Mouse (Mus musculus): ENCODE data around the gene Snai3.

The Snai3 gene

DNA sequence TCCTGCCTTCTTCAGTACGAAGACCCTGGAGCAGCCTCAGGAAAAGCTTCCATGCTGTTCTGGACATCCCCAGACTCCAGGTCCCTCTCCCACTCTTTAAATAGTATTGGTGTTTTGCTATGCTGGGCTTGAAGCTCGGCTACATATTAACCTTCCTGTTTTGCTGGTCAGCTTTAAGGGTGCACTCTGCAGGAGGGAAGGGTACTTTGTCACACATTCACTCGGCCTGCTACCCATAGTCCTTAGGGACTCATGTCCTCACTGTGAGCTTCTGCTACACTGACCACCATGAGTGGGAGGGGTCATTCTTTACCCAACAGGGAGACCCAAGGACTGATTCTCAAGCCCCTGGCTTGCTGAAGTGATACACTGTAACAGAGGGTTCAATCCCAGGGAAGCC is 29.9 kb downstream of the Snai3 start:
- no peak for DNase-seq (ENCODE audit: low spot score in 2 of 2)

DNA sequence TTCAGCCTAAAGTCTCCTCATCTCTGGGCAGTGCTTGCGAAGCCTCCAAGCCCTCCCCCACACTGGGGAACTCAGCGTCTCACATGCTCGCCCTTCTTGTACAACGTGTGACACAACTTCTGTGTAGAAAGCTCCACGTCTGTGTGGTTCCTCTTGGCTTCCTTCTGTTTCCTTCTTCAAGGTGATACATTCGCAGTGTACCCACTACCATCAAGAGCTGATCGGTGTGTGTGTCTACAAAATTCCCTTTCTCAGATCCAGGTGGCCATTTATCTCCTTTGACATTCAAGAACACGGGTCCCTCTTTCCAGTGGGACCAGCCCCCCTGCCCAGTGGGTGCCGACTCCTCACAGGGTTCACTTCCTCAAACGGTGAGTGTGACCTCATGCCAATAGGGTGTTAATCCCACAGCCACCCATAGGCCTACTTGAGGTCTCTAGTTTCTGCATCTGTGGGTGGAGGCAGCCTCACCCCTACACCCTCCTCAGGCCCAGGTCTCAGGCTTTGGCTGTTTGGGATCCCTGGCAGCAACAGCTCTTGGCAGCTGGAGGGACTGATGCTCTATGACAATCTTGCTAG is 30.4 kb downstream of the Snai3 start:
- DNase-seq (ENCODE audit: low spot score in 2 of 2): no peak

DNA sequence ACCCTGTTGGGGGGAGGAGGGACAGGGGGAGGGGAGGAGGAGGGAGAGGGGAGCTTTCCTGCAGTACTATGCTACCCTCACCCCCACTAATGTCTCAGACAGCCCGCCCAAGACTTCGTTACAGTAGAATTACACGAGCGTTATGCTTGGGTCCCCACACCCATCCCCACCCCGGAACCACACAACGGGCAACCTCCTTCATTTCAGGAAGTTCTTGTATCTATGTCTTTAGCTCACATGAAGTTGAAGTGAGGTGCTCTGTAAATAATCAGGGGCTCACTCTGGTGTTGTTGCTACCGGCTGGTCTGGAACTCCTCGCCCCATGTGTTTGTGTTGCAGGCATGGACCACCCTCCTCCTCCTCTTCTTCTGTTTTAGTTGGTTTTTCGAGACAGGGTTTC is 32.4 kb downstream of the Snai3 start:
- no peak for DNase-seq (ENCODE audit: low spot score in 2 of 2)

DNA sequence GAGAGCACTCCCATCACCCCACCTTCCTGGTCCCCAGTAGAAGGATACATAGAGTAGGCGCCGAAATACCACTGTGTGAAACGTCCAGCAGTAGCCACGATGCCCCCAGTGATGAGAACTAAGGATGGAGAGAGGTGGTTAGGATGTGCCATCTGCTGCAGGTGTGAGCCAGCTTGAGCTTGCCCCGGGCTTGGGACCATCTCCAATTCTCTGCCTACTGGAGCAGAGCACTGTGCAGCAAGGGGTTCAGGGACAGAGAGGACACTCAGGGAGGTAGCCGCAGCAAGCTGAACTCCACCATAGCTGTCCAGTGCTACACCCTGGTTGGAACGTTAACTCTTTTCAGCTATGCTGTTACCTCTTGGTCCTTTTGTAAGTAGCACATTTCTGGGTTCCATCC is 32.9 kb downstream of the Snai3 start:
- DNase-seq (ENCODE audit: low spot score in 2 of 2): no peak

DNA sequence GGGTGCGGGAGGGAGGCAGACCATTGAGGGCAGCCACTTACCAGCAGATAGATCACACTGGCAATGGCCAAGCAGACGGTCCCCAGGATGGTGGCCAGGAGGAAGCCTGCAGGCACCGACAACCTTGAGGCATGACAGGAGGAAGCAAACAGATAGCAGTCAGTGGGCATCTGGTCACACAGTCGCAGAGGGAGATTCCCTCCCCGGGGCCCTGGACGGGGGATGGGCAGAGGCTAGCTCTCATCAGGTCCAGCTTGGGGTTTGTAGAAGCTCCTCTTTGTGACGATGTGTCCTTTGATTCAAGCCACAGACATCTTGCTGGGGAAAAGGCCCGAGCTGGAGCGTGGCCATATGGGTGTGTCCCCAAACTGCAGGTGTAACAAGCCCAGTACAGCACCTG is 34.4 kb downstream of the Snai3 start:
- DNase-seq (ENCODE audit: low spot score in 2 of 2): no peak

DNA sequence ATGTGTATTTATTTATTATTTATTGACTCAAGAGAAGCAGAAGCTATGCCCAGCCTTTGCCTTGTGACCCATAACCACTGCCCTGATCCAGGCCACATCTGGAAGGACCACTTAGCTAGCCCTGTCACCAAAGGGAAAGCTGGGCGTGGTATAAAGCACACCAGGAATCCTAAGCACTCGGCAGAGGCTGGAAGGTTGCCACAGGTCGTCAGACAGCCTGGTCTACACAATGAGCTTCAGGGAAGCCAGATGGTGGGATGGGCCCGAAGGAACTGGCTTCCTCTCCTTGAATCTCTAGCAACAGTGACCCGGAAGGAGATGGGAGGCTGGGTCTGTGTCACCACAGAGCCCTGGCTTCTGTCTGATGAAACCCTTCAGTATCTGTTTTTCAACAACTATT is 36.9 kb downstream of the Snai3 start:
- DNase-seq (ENCODE audit: low spot score in 2 of 2): no peak

DNA sequence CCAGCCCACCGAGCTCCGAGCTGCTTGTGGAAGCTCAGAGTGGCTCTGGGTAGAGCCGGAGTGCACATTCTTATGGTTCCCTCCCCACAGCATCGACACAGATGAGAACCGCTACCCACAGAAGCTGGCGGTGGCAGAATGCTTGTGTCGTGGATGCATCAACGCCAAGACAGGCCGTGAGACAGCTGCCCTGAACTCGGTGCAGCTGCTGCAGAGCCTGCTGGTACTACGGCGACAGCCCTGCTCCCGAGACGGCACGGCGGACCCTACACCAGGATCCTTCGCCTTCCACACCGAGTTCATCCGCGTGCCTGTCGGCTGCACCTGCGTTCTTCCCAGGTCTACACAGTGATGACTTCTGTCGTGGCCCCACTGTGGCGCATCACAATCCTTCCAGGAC is 37.3 kb downstream of the Snai3 start:
- DNase-seq (ENCODE audit: low spot score in 2 of 2): no peak

DNA sequence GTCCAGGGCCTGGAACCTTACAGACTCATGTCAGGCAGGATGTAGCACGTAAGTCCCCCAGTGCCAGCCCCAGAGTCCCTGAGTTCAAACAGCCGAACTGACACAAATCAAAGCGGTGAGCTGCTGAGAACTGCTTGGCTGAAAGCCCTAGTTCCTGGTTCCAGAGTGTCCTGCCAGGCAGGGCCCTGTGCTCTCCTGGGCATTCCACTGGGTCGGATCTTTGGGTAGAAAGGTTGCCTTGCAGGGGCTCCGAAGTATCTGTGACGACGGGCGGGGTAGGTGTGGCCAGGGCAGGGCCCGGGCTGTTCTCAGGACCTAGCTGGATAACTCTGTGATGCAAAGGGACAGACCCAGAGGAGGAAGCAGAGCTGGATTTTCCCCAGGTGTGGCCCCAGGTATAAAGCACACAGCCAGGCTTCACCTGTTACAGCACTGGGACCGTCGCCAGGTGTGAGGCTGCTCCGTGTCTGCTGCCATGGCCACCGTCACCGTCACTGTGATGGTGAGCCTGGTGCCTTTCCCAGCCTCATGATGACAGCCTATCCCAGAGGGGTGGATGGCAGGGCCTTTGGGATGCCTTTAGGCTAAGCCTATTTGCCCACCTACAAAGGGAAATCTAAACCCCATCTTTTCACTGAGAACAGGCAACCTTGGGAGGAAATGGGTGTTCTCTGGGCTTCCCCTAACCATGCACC is 39.0 kb downstream of the Snai3 start, which contains the start of gene Il17c:
Gene Il17c, plus strand, starts transcription at position 645 of the 695 bp plus-strand sequence.
- no peak for DNase-seq (ENCODE audit: low spot score in 2 of 2)

DNA sequence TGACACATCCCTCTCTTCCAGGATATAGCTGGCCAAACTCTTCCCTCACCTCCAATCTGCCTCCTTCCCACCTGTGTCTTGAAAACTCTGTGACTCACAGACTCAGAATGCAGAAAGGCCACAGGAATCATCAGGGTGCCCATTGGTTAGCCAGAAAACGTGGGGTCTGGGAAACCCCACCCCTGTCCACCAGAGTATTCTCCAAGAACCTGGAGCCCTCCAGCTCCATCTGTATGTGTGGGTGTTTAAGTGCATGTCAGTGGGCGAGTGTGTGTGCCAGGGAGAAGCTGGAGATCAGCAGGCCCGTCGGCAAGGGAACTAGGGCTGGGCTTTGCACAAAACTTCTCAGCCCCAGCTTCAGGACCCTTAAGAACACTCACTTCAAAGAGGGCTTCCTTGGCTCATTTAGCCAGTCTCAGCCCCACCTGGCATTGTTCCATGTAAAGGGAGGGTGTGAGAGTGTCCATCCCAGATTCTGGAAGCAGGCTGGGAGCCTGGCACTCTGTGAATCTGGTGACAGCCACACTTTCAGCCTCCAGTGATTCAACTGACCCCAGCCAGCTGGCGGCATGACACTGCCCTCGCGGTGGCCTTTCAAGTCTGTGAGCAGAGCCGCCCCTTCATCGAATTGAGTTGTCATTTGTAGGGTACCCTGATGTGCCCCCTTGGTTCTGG is 40.5 kb downstream of the Snai3 start:
- DNase-seq (ENCODE audit: low spot score in 2 of 2): no peak

DNA sequence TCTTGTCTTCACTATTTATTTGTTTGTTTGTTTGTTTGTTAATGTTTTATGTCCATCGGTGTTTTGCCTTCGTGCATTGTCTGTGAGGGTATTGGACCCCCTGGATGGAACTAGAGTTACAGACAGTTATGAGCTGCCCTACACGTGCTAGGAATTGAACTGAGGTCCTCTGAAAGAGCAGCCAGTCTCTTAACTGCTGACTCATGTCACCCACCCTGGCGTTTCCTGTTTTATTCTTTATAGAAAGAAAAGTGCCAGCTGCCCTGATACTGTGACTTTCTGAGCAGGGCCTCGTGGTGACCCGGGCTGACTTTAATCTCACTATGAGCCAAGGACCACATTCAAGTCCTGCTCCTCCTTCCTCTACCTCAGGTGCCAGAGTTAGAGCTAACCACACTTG is 45.0 kb downstream of the Snai3 start:
- no peak for DNase-seq (ENCODE audit: low spot score in 2 of 2)

DNA sequence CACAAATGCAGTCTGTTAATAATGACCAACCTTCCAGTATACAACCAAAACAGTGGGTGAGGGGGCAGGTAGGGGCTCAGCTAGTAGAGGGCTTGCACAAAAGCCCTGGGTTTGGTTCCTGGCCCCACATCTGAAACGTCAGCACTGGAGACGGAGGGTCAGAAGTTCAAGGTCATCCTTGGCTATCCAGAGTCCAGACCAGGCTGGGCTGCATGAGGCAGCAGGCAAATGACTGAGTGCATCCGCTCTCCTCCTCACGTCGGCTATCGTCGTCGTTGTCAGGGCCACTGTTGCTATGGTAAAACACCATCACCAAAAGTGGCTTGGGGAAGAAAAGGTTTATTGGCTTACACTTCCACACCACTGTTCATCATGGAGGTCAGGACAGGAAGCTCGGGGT is 46.2 kb downstream of the Snai3 start:
- DNase-seq (ENCODE audit: low spot score in 2 of 2): no peak

DNA sequence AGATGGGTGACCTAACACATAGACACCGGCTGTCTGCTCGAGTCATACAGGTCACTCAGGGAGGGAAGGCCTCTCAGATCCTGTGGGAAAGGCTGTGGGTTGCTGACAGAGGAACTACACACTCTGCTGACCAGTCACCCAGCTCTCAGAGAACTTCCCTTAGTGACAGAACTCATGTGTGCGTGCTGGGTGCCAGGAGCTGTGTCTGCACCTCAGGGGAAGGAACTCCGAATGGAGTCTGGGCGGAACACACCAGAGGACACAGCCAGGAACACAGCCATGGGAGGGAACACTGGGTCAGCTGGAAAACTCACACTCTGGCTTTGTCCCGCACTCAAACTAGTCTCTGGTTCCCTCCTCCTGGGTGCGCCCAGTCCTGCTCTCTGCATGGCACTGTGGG is 52.9 kb downstream of the Snai3 start:
- DNase-seq (ENCODE audit: low spot score in 2 of 2): no peak

DNA sequence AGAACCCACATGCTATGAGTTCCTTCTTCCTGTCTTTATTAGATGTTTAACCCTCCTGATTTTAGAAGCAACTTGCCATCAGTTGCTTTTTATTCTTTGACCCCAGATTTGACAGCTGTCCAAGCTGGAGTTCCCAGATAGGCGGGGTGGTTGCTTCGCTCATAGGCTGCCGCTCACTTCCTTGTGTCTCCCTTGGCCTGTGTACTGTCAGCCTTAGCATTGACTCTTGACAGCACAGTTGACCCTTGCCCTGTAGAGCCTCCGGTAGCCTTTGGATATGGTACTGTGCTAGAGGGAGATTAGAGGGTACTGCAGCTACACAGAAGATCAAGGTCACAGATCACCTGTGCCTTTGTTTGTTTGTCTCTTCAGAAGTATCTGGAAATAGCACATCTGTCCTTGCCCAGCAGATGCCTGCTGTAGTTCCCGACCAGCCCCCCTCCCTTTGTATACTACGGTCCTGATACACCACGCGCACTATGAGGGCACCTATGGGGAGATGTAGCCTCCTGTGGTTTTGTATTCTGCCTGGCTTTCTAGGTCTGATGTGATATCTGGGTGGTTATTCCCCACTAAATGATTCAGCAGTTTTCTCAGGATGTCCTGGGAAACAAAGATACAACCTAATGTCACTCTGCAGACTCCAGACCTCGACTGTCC is 55.3 kb downstream of the Snai3 start:
- no peak for DNase-seq (ENCODE audit: low spot score in 2 of 2)

Measured in urinary bladder, postnatal 36 days (tissue).